Mouse (Mus musculus): Measurements from ENCODE around the gene Opcml. TPM values are rescaled to one million over a fixed set of nuclear protein-coding genes. Genes with fewer than 3 reads are reported as not detected.

The Opcml gene
- total and polyA plus RNA-seq, 2 experiments = under 0.01 TPM; not detected in 1

DNA sequence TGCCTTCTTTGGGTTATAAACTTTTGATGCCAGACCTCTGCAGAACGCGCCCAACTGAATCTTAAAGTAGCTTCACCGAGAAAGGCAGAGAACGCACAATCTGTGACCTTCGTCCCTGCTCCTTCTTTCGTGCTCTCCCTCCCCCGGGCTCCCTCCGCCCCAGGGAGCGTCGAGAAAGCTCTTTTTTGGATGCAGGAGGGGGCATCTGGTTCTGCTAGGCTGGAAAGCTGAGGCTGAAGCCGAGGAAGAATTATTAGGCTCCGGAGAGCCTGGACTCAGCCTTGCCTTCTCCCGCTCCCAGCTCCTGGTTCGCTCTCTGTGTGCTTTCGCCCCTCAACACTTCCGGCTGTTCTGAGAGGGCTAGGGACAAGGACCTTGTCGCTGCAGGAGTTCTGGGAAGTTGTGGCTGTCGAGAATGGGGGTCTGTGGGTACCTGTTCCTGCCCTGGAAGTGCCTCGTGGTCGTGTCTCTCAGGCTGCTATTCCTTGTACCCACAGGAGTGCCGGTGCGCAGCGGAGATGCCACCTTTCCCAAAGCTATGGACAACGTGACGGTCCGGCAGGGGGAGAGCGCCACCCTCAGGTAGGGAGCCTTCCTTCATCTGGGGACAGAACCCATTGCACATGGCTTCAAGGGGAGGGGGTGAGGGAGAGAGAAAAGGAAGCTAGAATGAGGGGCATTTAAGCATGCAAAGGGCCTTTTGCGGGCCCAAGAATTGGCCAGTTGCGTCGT, 613.4 kb downstream of the Opcml start:
- TF ChIP-seq CTCF (IDR thresholded peaks at IDR 0.05; ENCODE audit: low read depth, low read length) (no peak), POLR2A (IDR thresholded peaks at IDR 0.05; ENCODE audit: extremely low read depth, insufficient read depth, low read length) (no peak)
- no peak for DNase-seq (ENCODE audit: extremely low read depth, low read depth, low spot score)
- H3K79me2 ChIP-seq (ENCODE audit: control insufficient read depth, insufficient read depth, low read length) = no peaks in the 10 kb centered on the region
- H3K36me3 ChIP-seq (ENCODE audit: control insufficient read depth, insufficient read depth, low read length) = no peaks in the 10 kb centered on the region
- WGBS = 4% methylated on average over 30 of the region's 30 CpGs
- no peaks in the 10 kb centered on the region for H3K4me1 ChIP-seq (ENCODE audit: control insufficient read depth, insufficient read depth, low read length)
- H3K27ac ChIP-seq (replicated peaks; ENCODE audit: insufficient read depth, low read depth, low read length) = no peak overlapping the region
- H3K4me3 ChIP-seq (ENCODE audit: insufficient read depth, low read depth, low read length) = no peak overlapping the region
- no peak overlapping the region for H3K9ac ChIP-seq (ENCODE audit: low read depth, low read length)
- H3K27me3 ChIP-seq (ENCODE audit: control insufficient read depth, insufficient read depth, low read length) = peaks cover 4% of the 10 kb centered on the region

DNA sequence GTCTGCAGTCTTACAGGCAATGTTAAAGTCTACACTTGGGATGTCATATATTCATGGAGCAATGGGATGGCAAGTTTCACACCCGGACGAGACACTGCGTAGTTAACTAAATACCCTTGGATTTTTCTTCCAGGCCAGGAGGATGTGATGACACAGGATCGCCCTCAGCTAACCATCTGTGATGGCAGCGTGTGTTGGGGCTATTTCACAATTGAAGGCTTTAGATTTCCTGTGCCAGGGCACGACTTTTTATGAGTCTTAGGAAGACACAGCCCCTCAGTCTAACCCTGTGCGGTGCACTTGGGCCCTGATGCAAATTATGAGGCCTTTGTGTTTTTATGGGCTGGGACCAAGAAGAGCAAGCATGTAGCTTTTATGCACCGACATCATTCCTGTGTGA, 614.0 kb downstream of the Opcml start:
- H3K27ac ChIP-seq (replicated peaks; ENCODE audit: insufficient read depth, low read depth, low read length) = no peak overlapping the region
- H3K79me2 ChIP-seq (ENCODE audit: control insufficient read depth, insufficient read depth, low read length) = no peaks in the 10 kb centered on the region
- 65% methylated on average over 8 of the region's 8 CpGs for WGBS
- peaks cover 4% of the 10 kb centered on the region for H3K27me3 ChIP-seq (ENCODE audit: control insufficient read depth, insufficient read depth, low read length)
- no peak overlapping the region for H3K4me3 ChIP-seq (ENCODE audit: insufficient read depth, low read depth, low read length)
- H3K9ac ChIP-seq (ENCODE audit: low read depth, low read length) = no peak overlapping the region
- no peaks in the 10 kb centered on the region for H3K4me1 ChIP-seq (ENCODE audit: control insufficient read depth, insufficient read depth, low read length)
- no peak for TF ChIP-seq CTCF (IDR thresholded peaks at IDR 0.05; ENCODE audit: low read depth, low read length)
- no peak for TF ChIP-seq POLR2A (IDR thresholded peaks at IDR 0.05; ENCODE audit: extremely low read depth, insufficient read depth, low read length)
- no peak for DNase-seq (ENCODE audit: extremely low read depth, low read depth, low spot score)
- no peaks in the 10 kb centered on the region for H3K36me3 ChIP-seq (ENCODE audit: control insufficient read depth, insufficient read depth, low read length)

DNA sequence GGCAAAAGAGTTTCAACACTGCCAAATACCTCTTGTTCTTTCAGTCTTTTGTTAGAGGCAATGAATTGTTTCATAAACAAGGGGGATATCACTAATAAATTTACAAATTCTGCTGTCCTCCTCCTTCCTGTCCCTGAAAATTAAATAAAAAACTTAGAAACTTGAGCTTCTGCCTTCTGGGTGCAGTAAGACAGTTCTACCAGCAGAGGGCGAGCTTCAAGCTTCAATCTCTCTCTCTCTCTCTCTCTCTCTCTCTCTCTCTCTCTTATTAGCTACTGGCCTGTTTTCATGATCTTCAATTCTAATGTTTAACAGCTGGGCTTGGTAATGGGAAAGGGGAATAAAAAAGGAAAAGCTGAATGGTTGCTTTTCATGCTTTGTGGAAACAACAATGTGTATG, 615.2 kb downstream of the Opcml start:
- Histone ChIP-seq H3K27ac (replicated peaks; ENCODE audit: insufficient read depth, low read depth, low read length) (no peak overlapping the region), H3K4me1 (ENCODE audit: control insufficient read depth, insufficient read depth, low read length) (no peaks in the 10 kb centered on the region), H3K79me2 (ENCODE audit: control insufficient read depth, insufficient read depth, low read length) (no peaks in the 10 kb centered on the region), H3K9ac (ENCODE audit: low read depth, low read length) (no peak overlapping the region), H3K4me3 (ENCODE audit: insufficient read depth, low read depth, low read length) (no peak overlapping the region), H3K36me3 (ENCODE audit: control insufficient read depth, insufficient read depth, low read length) (no peaks in the 10 kb centered on the region), H3K27me3 (ENCODE audit: control insufficient read depth, insufficient read depth, low read length) (peaks cover 4% of the 10 kb centered on the region)
- WGBS = 4% methylated on average over 1 of the region's 1 CpGs
- TF ChIP-seq CTCF (IDR thresholded peaks at IDR 0.05; ENCODE audit: low read depth, low read length) (no peak), POLR2A (IDR thresholded peaks at IDR 0.05; ENCODE audit: extremely low read depth, insufficient read depth, low read length) (no peak)
- DNase-seq (ENCODE audit: extremely low read depth, low read depth, low spot score) = peak; percentile 11

DNA sequence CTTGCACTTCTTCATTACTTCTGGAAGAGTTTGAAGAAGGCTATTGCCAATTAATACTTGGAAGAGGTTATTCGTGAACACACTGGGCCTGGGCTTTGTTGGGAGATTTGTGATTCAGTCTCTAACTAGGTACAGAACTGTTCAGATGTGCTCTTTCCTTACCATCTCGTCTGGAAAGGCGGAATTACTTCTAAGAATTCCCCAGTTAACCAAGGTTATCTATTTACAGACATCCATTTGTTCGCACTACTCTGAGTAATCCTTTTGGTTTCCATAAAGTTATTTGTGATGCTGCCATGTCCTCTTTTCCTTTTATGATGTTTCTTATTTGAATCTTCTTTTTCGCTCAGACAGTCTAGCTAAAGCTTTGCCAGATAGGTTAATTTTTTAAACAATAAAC, 630.2 kb downstream of the Opcml start:
- no peak overlapping the region for H3K4me3 ChIP-seq (ENCODE audit: insufficient read depth, low read depth, low read length)
- H3K36me3 ChIP-seq (ENCODE audit: control insufficient read depth, insufficient read depth, low read length) = no peaks in the 10 kb centered on the region
- no peak overlapping the region for H3K27ac ChIP-seq (replicated peaks; ENCODE audit: insufficient read depth, low read depth, low read length)
- H3K4me1 ChIP-seq (ENCODE audit: control insufficient read depth, insufficient read depth, low read length) = no peaks in the 10 kb centered on the region
- no peaks in the 10 kb centered on the region for H3K27me3 ChIP-seq (ENCODE audit: control insufficient read depth, insufficient read depth, low read length)
- H3K79me2 ChIP-seq (ENCODE audit: control insufficient read depth, insufficient read depth, low read length) = no peaks in the 10 kb centered on the region
- no peak overlapping the region for H3K9ac ChIP-seq (ENCODE audit: low read depth, low read length)
- WGBS = 79% methylated on average over 5 of the region's 5 CpGs
- no peak for DNase-seq (ENCODE audit: extremely low read depth, low read depth, low spot score)
- TF ChIP-seq CTCF (IDR thresholded peaks at IDR 0.05; ENCODE audit: low read depth, low read length) = no peak
- TF ChIP-seq POLR2A (IDR thresholded peaks at IDR 0.05; ENCODE audit: extremely low read depth, insufficient read depth, low read length) = no peak

DNA sequence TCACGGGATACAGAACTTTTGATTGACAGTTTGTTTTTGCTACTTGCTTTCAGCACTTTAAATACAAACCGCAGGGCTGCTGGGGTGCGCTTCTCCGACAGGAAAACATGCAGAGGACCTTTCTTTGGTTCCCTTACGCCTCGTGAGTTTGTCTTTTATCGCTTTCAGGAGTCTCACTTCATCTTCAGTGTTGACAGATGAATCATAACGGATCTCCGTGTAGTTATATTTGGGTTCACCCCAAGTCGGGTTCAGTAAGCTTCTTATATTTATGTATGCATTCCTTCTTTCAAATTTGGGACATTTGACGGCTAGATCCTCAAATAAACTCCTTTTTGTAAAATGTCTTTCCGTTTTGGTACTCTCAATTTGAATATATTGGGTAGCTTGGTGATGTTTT, 632.8 kb downstream of the Opcml start:
- Histone ChIP-seq H3K4me3 (ENCODE audit: insufficient read depth, low read depth, low read length) (no peak overlapping the region), H3K4me1 (ENCODE audit: control insufficient read depth, insufficient read depth, low read length) (no peaks in the 10 kb centered on the region), H3K27ac (replicated peaks; ENCODE audit: insufficient read depth, low read depth, low read length) (no peak overlapping the region), H3K27me3 (ENCODE audit: control insufficient read depth, insufficient read depth, low read length) (no peaks in the 10 kb centered on the region), H3K36me3 (ENCODE audit: control insufficient read depth, insufficient read depth, low read length) (no peaks in the 10 kb centered on the region), H3K79me2 (ENCODE audit: control insufficient read depth, insufficient read depth, low read length) (no peaks in the 10 kb centered on the region), H3K9ac (ENCODE audit: low read depth, low read length) (no peak overlapping the region)
- TF ChIP-seq CTCF (IDR thresholded peaks at IDR 0.05; ENCODE audit: low read depth, low read length) (no peak), POLR2A (IDR thresholded peaks at IDR 0.05; ENCODE audit: extremely low read depth, insufficient read depth, low read length) (no peak)
- no peak for DNase-seq (ENCODE audit: extremely low read depth, low read depth, low spot score)
- WGBS = 67% methylated on average over 12 of the region's 12 CpGs

DNA sequence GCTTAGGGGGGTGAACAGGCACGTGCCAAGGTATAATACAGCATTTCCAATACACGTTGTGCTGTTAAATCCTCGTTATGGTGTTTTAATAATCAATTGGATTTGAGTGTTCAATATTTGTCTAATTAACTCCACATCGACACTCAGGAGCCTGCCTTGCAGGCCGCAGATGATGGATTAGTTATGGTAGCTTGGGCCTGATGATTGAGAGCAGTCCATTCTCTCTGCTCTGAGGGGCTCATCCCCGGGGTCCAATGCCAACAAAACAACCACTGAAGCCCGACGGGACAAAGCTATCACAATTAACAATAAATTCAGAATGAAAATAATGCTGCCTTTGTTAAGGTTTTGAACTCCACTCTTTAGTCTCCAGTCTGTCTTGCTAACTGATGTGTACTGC, 641.6 kb downstream of the Opcml start:
- no peak overlapping the region for H3K27ac ChIP-seq (replicated peaks; ENCODE audit: insufficient read depth, low read depth, low read length)
- 80% methylated on average over 8 of the region's 8 CpGs for WGBS

More for the DNA sequence above, 641.6 kb downstream of the Opcml start:
- Histone ChIP-seq H3K36me3 (ENCODE audit: control insufficient read depth, insufficient read depth, low read length) (no peaks in the 10 kb centered on the region), H3K27me3 (ENCODE audit: control insufficient read depth, insufficient read depth, low read length) (no peaks in the 10 kb centered on the region), H3K79me2 (ENCODE audit: control insufficient read depth, insufficient read depth, low read length) (no peaks in the 10 kb centered on the region), H3K9ac (ENCODE audit: low read depth, low read length) (no peak overlapping the region), H3K4me1 (ENCODE audit: control insufficient read depth, insufficient read depth, low read length) (no peaks in the 10 kb centered on the region), H3K4me3 (ENCODE audit: insufficient read depth, low read depth, low read length) (no peak overlapping the region)
- no peak for TF ChIP-seq CTCF (IDR thresholded peaks at IDR 0.05; ENCODE audit: low read depth, low read length)
- TF ChIP-seq POLR2A (IDR thresholded peaks at IDR 0.05; ENCODE audit: extremely low read depth, insufficient read depth, low read length) = no peak
- no peak for DNase-seq (ENCODE audit: extremely low read depth, low read depth, low spot score)

Measured in liver, adult 2 months (tissue).